Mouse (Mus musculus) C2C12 (cell line): ENCODE measurements at regions not wholly inside any gene's neighbourhood (a gene's known extent, or its start where the extent isn't known, plus 50 kb on each side); places are given as distances from the start of the nearest gene placed in this dataset.

Experiments
- H3K27me3 ChIP-seq: one replicate; pipeline ENCODE4 v1.6.1; 2011; ENCODE audit not compliant: control insufficient read depth, insufficient read depth, insufficient read length
- H3K36me3 ChIP-seq: one replicate; pipeline ENCODE4 v1.6.1; 2011; ENCODE audit not compliant: control insufficient read depth, insufficient read depth
- H3K4me3 ChIP-seq: one replicate; pipeline ENCODE4 v1.5.1; 2011; ENCODE audit warnings: mild to moderate bottlenecking, control low read depth; ENCODE audit not compliant: poor library complexity, insufficient read depth, severe bottlenecking
- H3K79me2 ChIP-seq: one replicate; pipeline ENCODE4 v1.6.1; 2011; ENCODE audit not compliant: control insufficient read depth, insufficient read depth
- H3K79me3 ChIP-seq: one replicate; pipeline ENCODE4 v1.6.1; 2011; ENCODE audit warnings: low read depth, control low read depth
- H3ac ChIP-seq: one replicate; pipeline ENCODE3; 2011; ENCODE audit warnings: low read depth; ENCODE audit not compliant: control insufficient read depth, insufficient read length
- CEBPB ChIP-seq: IDR thresholded peaks from one replicate; pipeline ENCODE4 v1.6.1; 2011; ENCODE audit warnings: low read depth, mild to moderate bottlenecking, control low read depth, moderate library complexity
- CTCF ChIP-seq: IDR thresholded peaks from one replicate; pipeline ENCODE4 v1.5.1; 2011; ENCODE audit not compliant: control insufficient read depth, insufficient read depth, insufficient read length
- FOSL1 ChIP-seq: IDR thresholded peaks from one replicate; pipeline ENCODE4 v1.8.0; 2011; ENCODE audit warnings: mild to moderate bottlenecking, low read length; ENCODE audit not compliant: poor library complexity, insufficient read depth, severe bottlenecking
- MAX ChIP-seq: IDR thresholded peaks from one replicate; pipeline ENCODE4 v1.6.1; 2011; ENCODE audit warnings: mild to moderate bottlenecking, control low read depth
- MYOD1 ChIP-seq: IDR thresholded peaks from one replicate; pipeline ENCODE4 v1.6.1; 2011; ENCODE audit warnings: low read depth; ENCODE audit not compliant: control insufficient read depth, insufficient read length
- MYOG ChIP-seq: IDR thresholded peaks from one replicate; pipeline ENCODE4 v1.6.1; 2011; ENCODE audit not compliant: control insufficient read depth, insufficient read length; ENCODE audit errors: extremely low read depth
- USF1 ChIP-seq: IDR thresholded peaks from one replicate; pipeline ENCODE4 v1.6.1; 2011; ENCODE audit warnings: low read depth, mild to moderate bottlenecking, control low read depth, moderate library complexity

DNA sequence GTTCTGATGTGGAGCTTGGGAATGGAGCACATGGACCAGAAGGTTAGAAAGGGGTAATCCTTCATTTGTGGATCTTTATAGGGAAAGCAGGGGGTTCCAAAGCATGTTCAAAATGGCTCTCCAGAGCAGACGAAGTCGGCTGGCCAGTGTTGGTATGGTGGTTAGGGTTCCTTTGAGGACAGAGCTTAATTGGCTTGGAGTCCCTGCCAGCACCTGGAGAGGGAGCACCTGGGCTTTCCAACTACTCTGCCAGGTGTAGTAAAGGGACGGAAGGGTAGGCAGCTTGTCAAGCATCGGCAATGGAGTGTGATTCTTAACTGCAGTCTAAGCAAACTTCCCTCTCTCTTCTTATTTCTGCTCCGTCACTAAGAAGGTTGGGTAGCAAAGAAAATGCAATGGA lies 438.5 kb downstream of the Bckdhb start:
- Histone ChIP-seq H3K79me2 (no peaks in the 10 kb centered on the region), H3ac (no peak overlapping the region), H3K36me3 (no peaks in the 10 kb centered on the region), H3K4me3 (no peak overlapping the region), H3K79me3 (no peaks in the 10 kb centered on the region), H3K27me3 (no peaks in the 10 kb centered on the region)
- TF ChIP-seq MYOG (no peak), FOSL1 (no peak), MYOD1 (no peak), USF1 (no peak), MAX (no peak), CEBPB (no peak), CTCF (no peak)

DNA sequence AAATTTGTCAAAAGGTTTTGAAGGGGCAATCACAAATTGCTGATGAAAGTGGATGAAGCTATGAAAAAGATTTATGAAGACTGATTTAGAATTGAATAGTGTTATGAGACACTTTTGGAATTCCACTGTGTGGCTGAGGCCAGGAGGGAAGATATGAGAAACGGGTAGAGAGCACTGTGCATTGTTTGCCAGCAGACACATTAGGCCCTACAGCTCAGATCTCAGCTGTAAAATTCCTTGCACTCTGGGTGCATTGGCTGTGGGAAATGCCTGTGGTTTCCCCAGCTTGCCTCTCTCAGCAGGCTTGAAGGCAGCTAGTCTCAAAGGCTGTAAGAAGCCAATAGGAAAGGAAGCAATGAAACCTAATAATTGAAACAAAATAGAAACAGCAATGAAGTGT lies 444.3 kb downstream of the Bckdhb start:
- no peaks in the 10 kb centered on the region for H3K79me3 ChIP-seq
- no peak overlapping the region for H3ac ChIP-seq
- H3K27me3 ChIP-seq = no peaks in the 10 kb centered on the region
- H3K79me2 ChIP-seq = no peaks in the 10 kb centered on the region
- H3K4me3 ChIP-seq = no peak overlapping the region
- H3K36me3 ChIP-seq = no peaks in the 10 kb centered on the region
- no peak for TF ChIP-seq USF1
- no peak for TF ChIP-seq CEBPB
- TF ChIP-seq MAX = no peak
- no peak for TF ChIP-seq CTCF
- no peak for TF ChIP-seq MYOD1
- TF ChIP-seq FOSL1 = no peak

DNA sequence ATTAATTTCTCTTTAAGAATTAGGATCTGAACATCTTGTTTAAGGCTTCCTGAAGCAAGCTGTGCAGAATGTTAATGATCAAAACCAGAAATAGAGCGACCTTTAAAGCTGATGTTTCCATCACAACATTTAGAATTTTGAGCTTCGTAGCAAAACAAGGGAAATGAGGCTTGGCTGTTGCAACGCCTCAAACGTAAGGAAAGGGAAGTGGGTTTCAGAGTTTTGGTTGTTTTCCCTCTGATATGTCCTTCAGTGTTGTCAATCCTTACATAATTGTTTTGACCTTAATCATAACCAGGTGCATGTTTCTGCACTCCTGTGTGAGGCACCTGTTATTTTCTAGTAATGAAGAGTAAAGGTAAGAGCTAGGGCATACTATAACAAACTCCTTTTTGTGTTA lies 445.3 kb downstream of the Bckdhb start:
- H3K4me3 ChIP-seq = no peak overlapping the region
- no peaks in the 10 kb centered on the region for H3K36me3 ChIP-seq
- H3K79me2 ChIP-seq = no peaks in the 10 kb centered on the region
- no peaks in the 10 kb centered on the region for H3K79me3 ChIP-seq
- no peak overlapping the region for H3ac ChIP-seq
- H3K27me3 ChIP-seq = no peaks in the 10 kb centered on the region
- TF ChIP-seq MAX (no peak), MYOG (no peak), MYOD1 (no peak), USF1 (no peak), CEBPB (no peak), CTCF (no peak), FOSL1 (no peak)

DNA sequence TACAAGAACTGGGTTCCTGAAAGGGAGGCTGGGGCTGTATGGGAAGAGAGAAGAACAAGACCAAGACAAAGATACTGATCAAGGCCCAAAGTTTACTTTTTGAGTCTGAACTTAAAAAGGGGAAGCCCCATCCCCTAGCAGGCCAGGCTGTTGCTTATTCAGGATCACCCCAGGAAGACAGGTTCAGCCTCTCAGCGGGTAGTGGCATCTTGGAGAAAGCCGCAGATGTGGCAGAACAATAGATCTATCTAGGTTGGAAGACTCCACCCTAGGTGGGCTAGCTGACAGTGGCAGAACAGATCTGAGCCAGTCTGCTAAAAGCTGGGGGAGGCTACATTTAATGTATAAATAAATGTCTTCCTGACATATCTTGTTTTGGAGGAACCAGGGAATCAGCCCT lies 450.8 kb downstream of the Bckdhb start:
- H3ac ChIP-seq = no peak overlapping the region
- no peaks in the 10 kb centered on the region for H3K36me3 ChIP-seq
- H3K79me2 ChIP-seq = no peaks in the 10 kb centered on the region
- no peaks in the 10 kb centered on the region for H3K27me3 ChIP-seq
- TF ChIP-seq MAX (no peak), CEBPB (no peak), CTCF (no peak), MYOG (no peak), USF1 (no peak), MYOD1 (no peak), FOSL1 (no peak)
- no peaks in the 10 kb centered on the region for H3K79me3 ChIP-seq
- no peak overlapping the region for H3K4me3 ChIP-seq

DNA sequence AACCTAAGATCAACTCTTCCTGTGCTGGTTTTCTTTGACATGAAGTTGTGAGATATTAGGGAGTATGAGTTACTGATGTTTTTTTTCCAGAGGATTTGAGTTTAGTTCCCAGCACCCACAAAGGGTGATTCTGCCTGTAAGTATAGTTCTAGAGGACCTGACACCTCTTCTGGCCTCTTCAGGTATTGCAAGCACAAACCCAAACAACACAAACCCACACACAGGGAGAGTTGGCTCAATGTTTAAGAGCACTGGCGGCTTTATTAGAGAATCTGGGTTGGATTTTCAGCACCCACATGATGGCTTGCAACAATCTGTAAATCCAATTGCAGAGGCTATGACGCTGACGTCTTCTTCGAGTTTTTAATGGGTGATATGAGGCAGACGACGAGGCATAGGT lies 451.7 kb downstream of the Bckdhb start:
- no peaks in the 10 kb centered on the region for H3K79me3 ChIP-seq
- H3K79me2 ChIP-seq = no peaks in the 10 kb centered on the region
- no peak overlapping the region for H3K4me3 ChIP-seq
- H3ac ChIP-seq = no peak overlapping the region
- no peak for TF ChIP-seq FOSL1
- no peak for TF ChIP-seq CTCF
- no peak for TF ChIP-seq CEBPB
- no peak for TF ChIP-seq MYOD1
- TF ChIP-seq MAX = no peak
- no peak for TF ChIP-seq MYOG
- no peak for TF ChIP-seq USF1
- no peaks in the 10 kb centered on the region for H3K36me3 ChIP-seq
- no peaks in the 10 kb centered on the region for H3K27me3 ChIP-seq

DNA sequence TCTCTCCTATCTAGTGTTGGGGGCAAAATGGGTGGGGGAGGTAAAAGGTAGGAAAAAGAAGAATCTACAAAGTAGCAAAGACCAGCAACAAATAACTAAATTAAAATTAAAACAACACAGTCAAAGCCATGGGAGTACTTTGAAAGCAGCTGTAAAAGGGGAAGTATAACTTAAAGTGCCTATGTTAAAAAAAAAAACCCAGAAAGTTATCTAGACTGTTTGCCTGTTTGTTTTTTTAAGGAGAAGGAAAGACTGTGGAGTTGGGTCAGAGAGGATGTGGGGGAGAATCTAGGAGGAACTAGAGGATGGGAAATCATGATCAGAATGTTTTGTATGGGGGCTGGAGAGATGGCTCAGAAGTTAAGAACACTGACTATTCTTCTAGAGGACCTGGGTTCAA lies 457.0 kb downstream of the Bckdhb start:
- Histone ChIP-seq H3K79me3 (no peaks in the 10 kb centered on the region), H3K36me3 (no peaks in the 10 kb centered on the region), H3K79me2 (no peaks in the 10 kb centered on the region), H3K27me3 (no peaks in the 10 kb centered on the region), H3K4me3 (no peak overlapping the region), H3ac (no peak overlapping the region)
- no peak for TF ChIP-seq MYOG
- TF ChIP-seq MYOD1 = no peak
- TF ChIP-seq CTCF = no peak
- no peak for TF ChIP-seq USF1
- no peak for TF ChIP-seq FOSL1
